Mouse (Mus musculus): Measurements from ENCODE around the gene Lamc3.

- no peak for TF ChIP-seq MYOD1 (IDR thresholded peaks at IDR 0.05; ENCODE audit: control insufficient read depth, insufficient read length, low read depth)
- no peak for TF ChIP-seq CTCF (IDR thresholded peaks at IDR 0.05; ENCODE audit: control insufficient read depth, insufficient read depth, insufficient read length)
- TF ChIP-seq MAX (IDR thresholded peaks at IDR 0.05): no peak
- TF ChIP-seq USF1 (IDR thresholded peaks at IDR 0.05; ENCODE audit: low read depth): no peak
- TF ChIP-seq CEBPB (IDR thresholded peaks at IDR 0.05; ENCODE audit: low read depth): no peak
- TF ChIP-seq MYOG (IDR thresholded peaks at IDR 0.05; ENCODE audit: control insufficient read depth, extremely low read depth, insufficient read length): no peak
- TF ChIP-seq FOSL1 (IDR thresholded peaks at IDR 0.05; ENCODE audit: insufficient read depth, low read length, poor library complexity, severe bottlenecking): no peak
Observed at GRCm38 (mm10) chr2:31894221-31894870, 7.3 kb downstream of the Lamc3 start.

All from C2C12 (cell line).